Mouse (Mus musculus) midbrain, embryonic 16.5 days (tissue): ENCODE data around the gene Capg. TPM values are rescaled to one million over a fixed set of nuclear protein-coding genes. Genes with fewer than 3 reads are reported as not detected.

ENCODE experiments used
- ATAC-seq: fragments of 200-750 bp; cut with Nextera tagmentation; 2 replicates; pipeline ENCODE4 v1.8.0; 2017; ENCODE audit warnings: moderate TSS enrichment
- H3K27ac ChIP-seq: fragments of 300-500 bp; sonication (generic); 2 replicates; pipeline ENCODE4 v1.5.1; 2014; ENCODE audit warnings: mild to moderate bottlenecking, low read length, mixed read lengths
- H3K27me3 ChIP-seq: fragments of 300-500 bp; sonication (generic); 2 replicates; pipeline ENCODE4 v1.6.1; 2014; ENCODE audit warnings: low read depth, low read length, mixed read lengths; ENCODE audit not compliant: control insufficient read depth, insufficient read depth
- H3K36me3 ChIP-seq: fragments of 300-500 bp; sonication (generic); 2 replicates; pipeline ENCODE4 v1.6.1; 2014; ENCODE audit warnings: mild to moderate bottlenecking, low read length, moderate library complexity, mixed read lengths; ENCODE audit not compliant: control insufficient read depth, insufficient read depth
- H3K4me1 ChIP-seq: fragments of 300-500 bp; sonication (generic); 2 replicates; pipeline ENCODE4 v1.6.1; 2014; ENCODE audit warnings: mild to moderate bottlenecking, low read length, mixed read lengths; ENCODE audit not compliant: control insufficient read depth, insufficient read depth
- H3K4me2 ChIP-seq: fragments of 300-500 bp; sonication (generic); 2 replicates; pipeline ENCODE4 v1.6.1; 2014; ENCODE audit warnings: mild to moderate bottlenecking, low read length, mixed read lengths
- H3K4me3 ChIP-seq: fragments of 300-500 bp; sonication (generic); 2 replicates; pipeline ENCODE4 v1.5.1; 2014; ENCODE audit warnings: low read depth, mild to moderate bottlenecking, low read length, moderate library complexity, mixed read lengths
- H3K9ac ChIP-seq: fragments of 300-500 bp; sonication (generic); 2 replicates; pipeline ENCODE4 v1.6.1; 2014; ENCODE audit warnings: low read depth, low read length, mixed read lengths
- H3K9me3 ChIP-seq: fragments of 300-500 bp; sonication (generic); replicated peaks from 2 replicates; pipeline ENCODE4 v1.6.1; 2014; ENCODE audit warnings: mild to moderate bottlenecking, low read length, mixed read lengths; ENCODE audit not compliant: control insufficient read depth, poor library complexity, severe bottlenecking
- WGBS: fragments of 180-500 bp; shearing (Covaris S2); extraction: QIAGEN DNeasy Blood & Tissue Kit; methylation state at CpG from one replicate; pipeline ENCODE4 v1.1.7; 2014; 5-methylcytosine and 5-hydroxymethylcytosine counted together
- polyA plus RNA-seq: library from polyadenylated mRNA; unstranded; fragments of >200 nt; fragmentation: Nextera tagmentation; extraction: Ambion mirVana; gene quantifications from 2 replicates; pipeline ENCODE4 v1.2.1, GENCODE M21; 2015

Capg gene
- polyA plus RNA-seq, 1 experiment from 2014 or later = 6.8 TPM

DNA sequence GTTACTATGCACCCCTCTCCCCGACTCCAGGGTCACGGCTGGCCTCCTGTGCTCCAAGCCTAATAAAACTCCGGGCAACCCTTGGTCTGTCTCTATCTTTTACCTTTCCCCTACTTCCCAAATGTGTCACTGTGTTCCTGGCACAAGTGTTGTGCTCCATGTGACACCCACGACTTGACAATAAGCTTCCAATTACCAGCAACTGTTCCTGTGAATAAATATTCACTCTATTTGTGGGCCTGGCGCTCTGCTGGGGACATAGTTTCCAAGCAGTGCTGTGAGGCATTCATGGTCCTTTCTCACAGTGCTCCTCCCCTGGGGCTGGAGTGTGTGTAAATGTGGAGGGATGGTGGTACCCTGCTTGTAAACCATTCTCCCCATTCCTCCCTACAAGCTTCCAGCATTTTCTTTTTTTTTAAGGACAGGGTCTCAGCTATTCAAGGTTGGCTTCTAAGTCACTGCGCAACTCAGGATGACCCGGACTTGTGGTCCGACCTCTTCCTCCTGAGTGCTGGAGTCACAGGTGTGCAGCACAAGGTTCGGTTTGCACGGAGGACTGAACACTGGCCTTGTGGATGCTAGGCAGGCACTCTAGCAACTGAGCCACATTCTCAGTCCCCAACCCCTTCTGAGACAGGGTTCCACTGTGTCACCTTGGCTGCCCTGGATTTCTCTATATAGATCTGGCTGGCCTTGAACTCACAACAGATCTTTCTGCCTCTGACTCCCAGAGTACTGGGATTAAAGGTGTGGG, 26.6 kb downstream of the Capg start:
- Histone ChIP-seq H3K4me1 (peaks cover 2% of the 10 kb centered on the region; the same call in 1 of the 2 replicates), H3K9ac (no peak overlapping the region), H3K36me3 (peaks cover 7% of the 10 kb centered on the region), H3K4me3 (no peak overlapping the region), H3K27me3 (no peaks in the 10 kb centered on the region), H3K9me3 (no peaks in the 10 kb centered on the region), H3K27ac (no peak overlapping the region), H3K4me2 (no peak overlapping the region)
- WGBS = 91% methylated on average over 10 of the region's 10 CpGs
- no peak for ATAC-seq

DNA sequence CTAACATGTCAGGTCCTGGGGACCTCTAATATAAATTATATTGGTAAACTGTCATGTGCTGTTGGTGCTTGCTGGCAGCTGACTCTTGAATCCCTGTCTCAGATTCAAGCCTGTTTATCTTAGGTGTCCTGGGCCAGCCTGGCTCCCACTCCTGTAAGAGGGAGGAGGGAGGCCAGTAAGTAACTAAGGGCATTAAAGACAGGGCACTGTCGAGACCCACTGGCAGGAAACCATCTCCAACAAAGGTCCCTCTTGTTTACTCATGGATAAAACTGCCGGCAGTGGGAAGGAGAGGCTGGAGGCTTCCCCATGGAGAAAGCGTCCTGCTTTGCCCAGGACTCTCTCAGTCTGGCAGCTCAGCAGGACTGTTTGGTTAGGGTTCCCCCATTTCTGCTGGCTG, 27.6 kb downstream of the Capg start:
- Histone ChIP-seq H3K9me3 (no peaks in the 10 kb centered on the region), H3K36me3 (peaks cover 7% of the 10 kb centered on the region), H3K9ac (no peak overlapping the region), H3K4me1 (no peaks in the 10 kb centered on the region), H3K4me2 (no peak overlapping the region), H3K27me3 (no peaks in the 10 kb centered on the region), H3K27ac (no peak overlapping the region), H3K4me3 (no peak overlapping the region)
- ATAC-seq = no peak
- WGBS = 57% methylated on average over 3 of the region's 3 CpGs

GRCm38 (mm10) chr6:72576041-72576440, 31.9 kb downstream of the Capg start:
- Histone ChIP-seq H3K4me3 (no peak overlapping the region), H3K4me2 (no peak overlapping the region)
- no peak for ATAC-seq

DNA sequence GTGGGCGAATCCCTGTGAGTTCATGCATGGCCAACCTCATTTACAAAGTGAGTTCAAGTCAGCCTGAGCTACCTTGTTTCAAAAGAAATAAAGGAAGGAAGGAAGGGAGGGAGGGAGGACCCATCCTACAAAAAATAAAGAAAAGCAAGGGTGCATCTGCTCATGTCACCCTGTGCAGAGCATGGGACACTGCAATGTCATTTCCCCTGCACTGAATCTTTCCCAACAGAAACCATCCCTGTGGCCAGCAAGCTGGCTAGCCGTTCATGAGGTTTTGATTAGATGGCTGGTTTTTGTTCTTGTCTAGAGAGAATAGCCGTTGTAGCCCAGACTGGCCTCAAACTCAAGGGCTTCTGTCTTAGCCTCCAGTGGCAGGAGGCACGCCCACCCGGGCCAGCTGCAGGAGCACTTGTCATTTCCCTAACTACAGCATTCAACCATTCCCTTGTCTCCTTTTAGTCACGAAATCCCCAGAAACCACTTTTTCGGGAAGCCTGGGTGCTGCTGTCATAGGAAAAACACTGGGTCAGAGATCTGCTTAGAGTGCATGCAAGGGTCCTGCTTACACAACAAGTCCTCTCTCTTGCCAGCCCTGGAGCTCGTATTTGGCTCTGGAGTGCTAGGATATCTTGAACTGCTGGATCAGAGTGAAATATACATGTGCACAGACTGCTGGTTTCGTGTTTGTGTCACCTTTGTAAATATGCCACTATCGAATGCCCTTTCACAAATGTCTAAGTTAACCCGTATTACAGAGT, 37.6 kb downstream of the Capg start:
- Histone ChIP-seq H3K4me3 (no peak overlapping the region), H3K36me3 (peaks cover 10% of the 10 kb centered on the region), H3K9me3 (no peaks in the 10 kb centered on the region), H3K9ac (no peak overlapping the region), H3K4me1 (no peaks in the 10 kb centered on the region), H3K27me3 (no peaks in the 10 kb centered on the region), H3K4me2 (no peak overlapping the region), H3K27ac (no peak overlapping the region)
- 73% methylated on average over 11 of the region's 11 CpGs for WGBS
- ATAC-seq = no peak

More at GRCm38 (mm10) chr6:72576041-72576440, 31.9 kb downstream of the Capg start:
- Histone ChIP-seq H3K27me3 (no peaks in the 10 kb centered on the region), H3K4me1 (no peaks in the 10 kb centered on the region), H3K9ac (no peak overlapping the region), H3K9me3 (no peaks in the 10 kb centered on the region), H3K27ac (no peak overlapping the region), H3K36me3 (peaks cover 14% of the 10 kb centered on the region)
- 92% methylated on average over 3 of the region's 3 CpGs for WGBS

- no peak for ATAC-seq
- Histone ChIP-seq H3K36me3 (peaks cover 10% of the 10 kb centered on the region), H3K9ac (no peak overlapping the region), H3K4me3 (no peak overlapping the region), H3K27ac (no peak overlapping the region), H3K9me3 (no peaks in the 10 kb centered on the region), H3K4me1 (no peaks in the 10 kb centered on the region), H3K4me2 (no peak overlapping the region), H3K27me3 (no peaks in the 10 kb centered on the region)
- 85% methylated on average over 4 of the region's 4 CpGs for WGBS
These were observed 39.1 kb downstream of the Capg start for GRCm38 (mm10) chr6:72583211-72583839.

- WGBS = 85% methylated on average over 11 of the region's 11 CpGs
- Histone ChIP-seq H3K4me2 (no peak overlapping the region), H3K36me3 (peaks cover 10% of the 10 kb centered on the region), H3K9me3 (no peaks in the 10 kb centered on the region), H3K4me3 (no peak overlapping the region), H3K4me1 (no peaks in the 10 kb centered on the region), H3K27me3 (no peaks in the 10 kb centered on the region), H3K9ac (no peak overlapping the region), H3K27ac (no peak overlapping the region)
- ATAC-seq = no peak
These were observed 40.0 kb downstream of the Capg start for GRCm38 (mm10) chr6:72584154-72584553.

DNA sequence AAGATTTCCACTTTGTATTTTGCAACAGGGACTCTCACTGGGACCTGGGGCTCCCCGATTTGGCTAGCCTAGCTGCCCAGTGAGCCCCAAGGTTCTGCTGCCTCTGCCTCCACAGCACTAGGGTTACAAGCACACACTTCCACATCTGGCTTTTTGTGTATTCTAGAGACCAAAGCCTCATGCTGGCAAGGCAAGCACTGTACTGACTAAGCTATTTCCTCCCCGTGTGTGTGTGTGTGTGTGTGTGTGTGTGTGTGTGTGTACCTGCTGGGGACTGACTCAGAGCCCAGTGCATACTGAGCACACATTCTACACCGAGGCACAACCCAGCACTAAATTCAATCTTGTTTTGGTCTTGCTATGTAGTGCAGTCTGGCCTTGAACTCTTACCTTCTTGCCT, 42.5 kb downstream of the Capg start:
- Histone ChIP-seq H3K27ac (no peak overlapping the region), H3K36me3 (peaks cover 3% of the 10 kb centered on the region; the same call in 1 of the 2 replicates), H3K4me2 (no peak overlapping the region), H3K9ac (no peak overlapping the region), H3K4me1 (no peaks in the 10 kb centered on the region), H3K9me3 (no peaks in the 10 kb centered on the region), H3K27me3 (no peaks in the 10 kb centered on the region), H3K4me3 (no peak overlapping the region)
- ATAC-seq = no peak
- 76% methylated on average over 3 of the region's 3 CpGs for WGBS

- Histone ChIP-seq H3K4me2 (no peak overlapping the region), H3K9me3 (no peaks in the 10 kb centered on the region), H3K36me3 (peaks cover 3% of the 10 kb centered on the region; the same call in 1 of the 2 replicates), H3K9ac (no peak overlapping the region), H3K4me1 (no peaks in the 10 kb centered on the region), H3K4me3 (no peak overlapping the region), H3K27ac (no peak overlapping the region), H3K27me3 (no peaks in the 10 kb centered on the region)
- ATAC-seq = no peak
These were observed 44.1 kb downstream of the Capg start for GRCm38 (mm10) chr6:72588307-72588706.

DNA sequence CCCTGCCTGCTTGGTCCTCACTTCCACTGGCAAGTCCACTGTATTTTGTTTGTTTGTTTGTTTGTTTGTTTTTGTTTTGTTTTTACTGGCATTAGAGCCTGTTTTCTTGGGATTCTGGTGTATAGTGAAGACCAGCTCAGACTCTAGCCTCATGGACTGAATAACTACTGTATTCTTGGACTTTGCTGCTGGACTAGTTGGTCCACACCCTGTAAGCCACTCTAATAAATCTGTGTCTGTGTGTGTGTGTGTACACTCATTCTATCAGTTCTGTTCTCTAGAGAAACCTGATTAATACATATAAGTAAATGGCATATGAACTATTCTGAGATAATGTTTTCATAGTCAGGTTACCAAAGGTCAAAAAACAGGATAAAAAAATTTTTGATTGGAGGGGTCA, 45.9 kb downstream of the Capg start:
- H3K27ac ChIP-seq = no peak overlapping the region
- ATAC-seq = no peak
- no peaks in the 10 kb centered on the region for H3K36me3 ChIP-seq
- no peaks in the 10 kb centered on the region for H3K27me3 ChIP-seq
- no peak overlapping the region for H3K9ac ChIP-seq
- H3K9me3 ChIP-seq = no peaks in the 10 kb centered on the region
- no peak overlapping the region for H3K4me2 ChIP-seq
- H3K4me1 ChIP-seq = no peaks in the 10 kb centered on the region
- H3K4me3 ChIP-seq = no peak overlapping the region
